Mouse (Mus musculus): ENCODE data around the gene Ucp3. TPM values are rescaled to one million over a fixed set of nuclear protein-coding genes. Genes with fewer than 3 reads are reported as not detected.

Ucp3 gene
- total RNA-seq (2021) = 10 to 100 TPM; 46.7 to 47.5 TPM
- long read RNA-seq, experiment 1, transcript Ucp3-201 (7 exons, 2,448 nt) = major isoform, 21 of 30 reads
- long read RNA-seq, experiment 1, partial matches to known transcripts = 3 of 30 reads
- long read RNA-seq, experiment 1, other reads (novel, unspliced or antisense) = 4 of 30 reads
- long read RNA-seq, experiment 2, transcript Ucp3-201 (7 exons, 2,448 nt) = major isoform, 24 of 34 reads
- long read RNA-seq, experiment 2, partial matches to known transcripts = 3 of 34 reads
- long read RNA-seq, experiment 2, other reads (novel, unspliced or antisense) = 4 of 34 reads

DNA sequence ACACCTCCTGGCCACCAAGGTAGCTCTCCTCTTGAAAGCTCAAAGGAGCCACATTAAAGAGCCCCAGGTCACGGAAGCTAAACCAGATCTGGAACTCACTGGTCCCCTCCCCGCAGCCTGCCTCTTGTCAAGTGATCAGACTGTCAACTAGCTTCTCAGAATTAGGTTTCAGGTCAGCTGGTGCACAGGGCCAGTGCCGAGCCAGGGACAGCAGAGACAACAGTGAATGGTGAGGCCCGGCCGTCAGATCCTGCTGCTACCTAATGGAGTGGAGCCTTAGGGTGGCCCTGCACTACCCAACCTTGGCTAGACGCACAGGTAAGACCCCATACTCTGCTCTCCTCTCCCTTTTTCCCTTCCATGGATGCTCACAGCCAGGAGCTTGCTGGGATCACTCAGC is at the start of gene Ucp3:
Gene Ucp3 (plus strand): TSS at position 214 of the 400 bp plus-strand sequence.
- no peak for DNase-seq (ENCODE audit: low spot score in 2 of 2)

DNA sequence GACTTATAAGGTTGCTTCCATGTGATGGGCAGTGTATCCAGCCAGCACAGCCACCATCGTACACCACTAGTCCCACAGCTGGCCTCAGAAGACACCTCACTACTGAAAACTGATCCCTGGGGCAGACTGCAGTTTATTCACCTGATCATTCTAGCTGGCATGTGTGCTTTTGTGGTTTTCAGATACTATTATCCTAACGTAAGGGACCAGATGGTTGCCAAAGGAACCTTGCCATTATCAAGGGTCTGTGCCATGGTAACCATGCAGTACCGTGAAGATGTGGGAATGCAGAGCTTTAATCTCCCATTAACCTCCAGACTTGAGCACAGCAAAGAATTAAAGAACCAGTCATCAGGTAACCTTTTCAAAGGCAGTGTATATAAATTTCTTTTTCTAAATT is 47.0 kb upstream of the Ucp3 start:
- DNase-seq (ENCODE audit: low spot score in 2 of 2) = no peak

DNA sequence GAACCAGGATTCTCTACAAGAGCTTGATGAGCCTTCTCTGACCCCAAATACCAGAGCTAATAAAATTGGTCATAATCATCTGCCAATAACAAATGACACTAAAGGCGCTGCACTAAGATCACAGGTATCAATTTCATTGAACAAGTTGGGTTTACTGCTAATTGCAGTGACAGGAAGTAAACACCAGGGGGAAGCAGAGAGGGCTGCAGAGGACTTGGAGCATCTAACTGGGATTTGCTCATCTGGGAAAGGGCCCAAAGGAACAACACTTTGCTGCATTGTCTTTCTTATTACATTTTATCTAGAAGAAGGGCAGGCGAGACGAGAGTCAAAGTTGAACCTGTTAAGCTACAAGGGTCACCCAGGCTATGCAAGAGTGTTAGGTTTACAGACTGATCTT is 43.7 kb upstream of the Ucp3 start:
- DNase-seq (ENCODE audit: low spot score in 2 of 2) = peak; percentile 36 to 63

DNA sequence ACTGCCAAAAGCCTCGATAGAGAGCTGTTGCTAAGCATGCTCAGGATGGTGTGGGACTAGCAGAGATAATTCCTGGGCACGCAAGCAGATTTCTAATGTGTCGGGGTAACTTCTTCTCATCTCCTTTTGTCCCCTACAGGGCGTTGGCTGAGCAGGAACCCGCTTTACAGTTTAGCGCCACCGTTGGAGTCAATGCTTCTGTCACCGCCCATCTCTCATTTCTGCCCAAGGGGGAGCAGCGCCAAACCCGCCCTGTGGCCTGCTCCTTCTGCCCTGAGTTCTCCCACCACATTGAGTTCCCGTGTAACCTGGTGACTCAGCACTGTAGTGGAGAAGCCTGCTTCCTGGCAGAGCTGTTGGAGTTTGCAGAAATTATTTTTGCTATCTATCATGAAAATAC is 42.9 kb upstream of the Ucp3 start:
- DNase-seq (ENCODE audit: low spot score in 2 of 2) = no peak

DNA sequence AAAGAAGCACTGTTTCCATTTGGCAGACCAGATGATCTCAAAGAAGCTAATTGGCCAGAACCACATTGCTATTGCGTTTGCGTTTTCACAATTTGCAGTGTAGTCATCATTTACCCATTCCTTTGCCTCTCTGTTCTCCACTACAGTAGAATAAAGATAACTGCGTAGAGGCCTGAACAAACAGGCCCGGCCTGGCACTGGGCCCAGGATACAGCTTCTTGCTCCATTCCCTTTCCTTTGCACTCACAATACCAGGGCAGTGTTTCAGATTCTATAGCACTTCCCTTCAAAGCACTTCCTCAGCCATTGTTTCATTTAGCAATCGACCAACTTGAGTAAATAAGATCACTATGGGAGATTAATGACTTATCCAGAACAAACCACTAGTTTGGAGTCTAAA is 41.7 kb upstream of the Ucp3 start:
- peak in 1 of 2 experiments; percentile 19 for DNase-seq (ENCODE audit: low spot score in 2 of 2)

DNA sequence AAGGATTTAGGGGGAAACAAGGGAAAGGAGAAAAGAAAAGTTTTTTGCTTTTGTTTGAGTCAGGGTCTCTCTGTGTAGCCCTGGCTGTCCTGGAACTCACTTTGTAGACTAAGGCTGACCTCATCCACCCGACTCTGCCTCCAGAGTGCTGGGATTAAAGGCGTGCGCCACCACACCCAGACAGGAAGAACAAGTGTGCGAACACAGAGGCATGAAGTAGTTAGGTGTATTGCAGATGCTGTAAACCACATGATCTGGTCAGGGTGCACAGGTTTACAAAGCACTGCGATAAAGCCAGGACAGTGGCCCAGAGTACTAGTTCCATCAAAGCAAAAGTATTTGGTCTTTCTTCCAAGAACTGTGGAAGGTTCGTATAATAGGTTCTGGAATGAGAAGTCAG is 39.5 kb upstream of the Ucp3 start:
- DNase-seq (ENCODE audit: low spot score in 2 of 2) = no peak

DNA sequence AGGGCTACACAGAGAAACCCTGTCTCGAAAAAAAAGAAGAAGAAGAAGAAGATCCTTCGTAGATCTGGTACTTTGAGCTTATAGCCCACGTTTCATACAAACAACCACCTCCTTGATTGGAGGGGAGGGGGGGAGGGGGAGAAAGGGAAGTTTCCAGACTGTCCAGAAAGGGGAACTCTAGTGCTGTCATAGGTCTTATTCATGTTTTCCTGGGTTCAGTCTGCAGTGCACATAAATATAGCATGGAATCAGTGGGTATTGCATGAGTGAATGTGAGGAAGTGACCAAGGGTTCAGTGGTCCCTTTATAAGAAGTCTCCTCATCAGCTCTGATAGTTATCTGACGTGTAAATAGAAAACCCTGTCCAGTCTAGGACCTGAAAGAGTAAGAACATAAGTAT is 29.1 kb upstream of the Ucp3 start:
- no peak for DNase-seq (ENCODE audit: low spot score in 2 of 2)

DNA sequence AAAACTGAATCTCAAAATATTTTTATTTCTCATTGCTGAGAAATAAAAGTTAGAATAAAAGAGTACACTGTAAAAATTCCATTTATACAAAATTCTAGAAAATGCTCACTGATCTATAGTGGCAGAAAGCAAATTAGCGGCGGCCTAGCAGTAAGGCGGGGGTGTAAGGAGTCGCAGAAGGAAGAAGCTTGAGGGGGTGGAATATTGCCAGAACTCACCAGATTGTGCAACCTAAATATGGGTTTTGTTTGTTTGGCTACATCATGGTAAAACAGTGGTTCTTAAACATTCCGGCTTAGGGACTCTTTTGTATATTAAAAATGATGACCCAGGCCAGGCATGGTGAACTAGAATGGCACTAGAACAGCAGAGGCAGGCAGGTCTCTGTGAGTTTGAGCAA is 26.5 kb upstream of the Ucp3 start:
- DNase-seq (ENCODE audit: low spot score in 2 of 2) = no peak

DNA sequence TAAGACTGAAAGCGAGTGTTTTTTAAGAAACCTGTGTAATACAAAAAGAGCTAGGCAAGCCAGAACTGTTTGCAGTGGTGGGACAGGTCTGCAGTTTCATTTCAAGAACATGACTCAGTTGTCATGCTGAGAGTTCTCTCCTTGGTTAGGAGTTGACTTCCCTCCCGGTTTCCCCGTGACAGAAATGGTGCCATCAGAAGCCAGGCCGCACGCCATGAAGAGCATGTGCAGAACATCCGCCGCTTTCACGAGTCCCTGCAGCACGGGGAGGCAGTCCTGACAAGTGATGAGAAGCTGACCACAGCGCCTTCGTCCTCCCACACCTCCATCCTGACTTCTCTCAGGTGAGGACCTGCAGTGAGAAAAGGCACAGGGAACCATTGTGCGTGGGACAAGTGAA is 24.3 kb upstream of the Ucp3 start:
- no peak for DNase-seq (ENCODE audit: low spot score in 2 of 2)

DNA sequence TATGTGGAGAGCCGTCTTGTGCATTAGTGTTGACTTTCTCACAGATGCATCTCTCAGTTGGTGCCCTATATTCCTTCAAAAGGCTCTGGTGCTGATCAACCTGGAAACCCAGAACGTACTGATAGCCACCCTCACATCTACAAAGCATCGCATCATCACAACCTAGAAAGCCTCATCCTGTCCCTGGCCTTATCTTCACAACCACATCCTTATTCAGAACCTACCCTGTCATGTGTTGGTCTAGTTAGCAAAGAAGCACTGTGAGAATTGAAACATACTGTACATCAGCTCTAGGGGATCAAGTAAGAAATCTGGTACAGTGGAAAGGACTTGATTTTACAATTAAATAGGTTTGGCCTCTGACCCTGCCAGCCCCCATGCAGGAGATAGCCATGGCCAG is 23.8 kb upstream of the Ucp3 start:
- DNase-seq (ENCODE audit: low spot score in 2 of 2) = no peak

DNA sequence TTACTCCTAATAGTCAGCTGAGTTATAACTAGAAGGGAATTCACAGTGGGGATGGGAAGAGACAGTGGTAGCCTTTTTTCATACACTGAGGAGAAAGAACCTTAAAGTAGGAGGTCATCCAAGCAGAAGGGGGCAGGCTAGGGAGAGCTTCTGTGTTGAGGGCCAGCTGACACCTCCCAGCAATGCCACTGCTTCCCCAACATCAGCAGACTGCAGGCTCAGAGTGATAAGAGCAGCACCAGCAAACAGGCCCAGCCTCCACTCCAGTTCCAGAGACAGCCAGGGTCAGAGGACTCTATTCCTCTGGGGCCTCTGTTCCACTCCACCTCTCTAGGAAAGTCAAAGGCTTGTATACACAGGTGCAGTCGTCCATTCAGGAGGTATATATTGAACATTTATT is 14.6 kb upstream of the Ucp3 start:
- DNase-seq (ENCODE audit: low spot score in 2 of 2) = no peak

DNA sequence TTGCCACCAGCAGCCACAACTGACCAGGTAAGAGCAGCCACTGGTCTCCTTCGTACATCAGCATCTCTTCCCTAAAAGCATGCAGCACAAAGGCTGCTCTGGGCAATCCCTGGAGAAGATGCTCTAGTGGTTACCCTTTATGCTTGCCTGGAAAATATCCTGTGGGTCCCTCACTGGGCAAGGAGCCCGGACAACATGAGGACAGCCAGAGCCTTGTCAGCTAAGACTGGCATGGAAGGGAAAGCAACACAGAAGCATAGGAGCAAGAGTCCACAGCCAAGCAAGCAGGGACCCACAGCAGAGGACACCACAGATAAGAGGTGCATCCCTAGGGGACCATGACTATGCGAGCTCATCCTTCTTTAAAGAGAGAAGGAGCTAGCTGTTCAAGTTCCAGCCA is 12.9 kb upstream of the Ucp3 start:
- no peak for DNase-seq (ENCODE audit: low spot score in 2 of 2)

DNA sequence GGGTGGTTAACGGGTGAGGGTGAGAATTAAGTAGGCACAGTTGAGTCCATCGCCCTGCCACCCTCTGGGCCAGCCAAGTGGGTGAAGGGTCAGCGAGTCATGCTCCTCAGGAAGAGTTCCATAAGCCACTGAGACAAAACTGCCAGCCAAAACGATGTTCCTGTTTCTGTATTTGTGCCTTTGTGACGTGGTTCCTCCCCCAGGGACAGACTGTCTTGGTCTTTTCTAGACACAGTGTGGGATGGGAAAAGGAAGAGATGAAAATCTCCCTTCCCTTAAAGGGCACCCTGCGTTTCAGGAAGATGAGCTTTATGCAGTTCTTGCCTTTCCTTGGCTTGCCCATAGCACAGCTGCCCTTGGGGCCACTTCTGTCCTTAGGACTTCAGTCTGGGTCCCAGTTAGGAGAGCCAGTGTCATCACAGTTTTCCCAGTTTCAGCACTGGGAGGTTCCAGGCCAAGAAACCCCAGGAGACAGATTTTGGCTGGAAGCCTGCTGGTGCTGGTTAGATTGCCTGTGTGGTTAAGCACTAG is 11.1 kb upstream of the Ucp3 start:
- DNase-seq (ENCODE audit: low spot score in 2 of 2) = peak in 1 of 2 experiments; percentile 48

DNA sequence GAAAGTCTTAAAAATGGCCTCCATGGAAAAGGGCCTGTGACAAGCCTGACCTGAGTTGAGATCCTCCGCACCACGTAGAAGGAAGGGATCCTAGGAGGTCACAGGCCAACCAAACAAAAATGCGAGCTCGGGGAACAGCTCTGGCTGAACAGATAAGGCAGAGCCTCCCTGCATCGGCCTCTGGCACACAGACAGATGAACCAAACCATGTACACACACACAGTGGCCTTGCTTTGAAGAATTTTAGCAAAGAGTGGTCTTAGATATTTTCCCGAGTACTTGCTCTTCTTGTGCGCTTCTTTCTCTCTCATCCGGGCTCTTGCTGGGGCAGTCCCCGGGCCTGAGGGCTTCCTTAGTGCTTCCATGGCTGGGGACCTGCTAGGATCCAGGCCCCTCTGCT is 9.6 kb upstream of the Ucp3 start:
- DNase-seq (ENCODE audit: low spot score in 2 of 2) = no peak

DNA sequence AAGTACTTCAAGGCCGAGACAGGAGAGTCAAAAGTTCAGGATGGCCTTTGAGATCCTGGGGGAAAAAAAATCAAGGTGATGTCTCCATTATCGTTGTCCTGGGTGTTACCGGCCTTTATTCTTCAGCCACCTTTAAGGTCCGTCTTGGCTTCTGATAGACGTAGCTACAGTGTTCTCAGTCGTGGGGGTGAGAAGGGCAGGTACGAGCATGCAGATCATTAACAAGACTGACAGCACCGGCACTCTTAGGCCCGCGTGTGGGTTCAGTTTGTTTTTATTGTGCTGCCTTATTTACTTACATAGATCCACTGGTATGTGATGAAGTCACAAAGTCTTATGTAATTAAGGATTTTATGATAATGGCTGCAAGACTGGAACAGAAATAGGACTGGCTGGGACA is 9.0 kb upstream of the Ucp3 start:
- no peak for DNase-seq (ENCODE audit: low spot score in 2 of 2)

DNA sequence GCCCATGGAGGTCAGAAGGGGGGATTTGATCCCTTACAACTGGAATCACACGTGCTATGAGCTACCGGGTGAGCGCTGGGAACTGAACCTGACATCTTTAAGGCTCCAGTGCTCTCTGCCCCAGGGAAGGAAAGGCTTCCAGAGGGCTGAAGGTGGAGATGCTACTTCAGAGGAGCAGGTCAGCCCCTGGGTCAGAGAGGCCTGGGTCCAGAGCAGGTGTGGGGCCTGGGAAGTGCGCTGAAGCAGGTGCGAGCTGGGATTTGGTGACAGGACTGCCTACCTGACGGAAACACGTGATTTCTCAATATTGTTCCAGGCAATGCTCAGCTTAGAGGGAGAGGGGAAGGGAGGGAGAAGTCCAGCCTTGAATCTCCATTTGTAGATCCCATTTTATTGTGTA is 8.5 kb upstream of the Ucp3 start:
- no peak for DNase-seq (ENCODE audit: low spot score in 2 of 2)

DNA sequence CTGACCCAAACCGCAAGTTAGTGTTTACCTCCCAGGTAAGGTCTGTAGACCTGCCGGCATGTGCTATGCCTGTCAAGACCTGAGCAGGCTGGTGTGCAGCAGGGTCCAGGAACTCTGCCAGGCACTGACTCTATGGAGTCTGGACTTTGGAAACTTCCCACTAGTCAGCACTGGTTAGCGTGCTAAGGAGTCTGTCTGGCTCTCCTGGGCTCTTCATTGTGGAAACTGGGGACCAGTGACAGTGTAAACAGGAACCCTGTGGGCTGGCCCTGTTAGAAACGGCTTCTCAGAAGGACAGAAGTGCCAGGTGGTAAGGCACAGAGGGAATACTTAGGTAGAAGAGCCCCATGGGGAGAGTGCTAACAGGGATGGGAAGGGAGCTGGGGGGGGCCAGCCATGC is 7.5 kb upstream of the Ucp3 start:
- no peak for DNase-seq (ENCODE audit: low spot score in 2 of 2)

DNA sequence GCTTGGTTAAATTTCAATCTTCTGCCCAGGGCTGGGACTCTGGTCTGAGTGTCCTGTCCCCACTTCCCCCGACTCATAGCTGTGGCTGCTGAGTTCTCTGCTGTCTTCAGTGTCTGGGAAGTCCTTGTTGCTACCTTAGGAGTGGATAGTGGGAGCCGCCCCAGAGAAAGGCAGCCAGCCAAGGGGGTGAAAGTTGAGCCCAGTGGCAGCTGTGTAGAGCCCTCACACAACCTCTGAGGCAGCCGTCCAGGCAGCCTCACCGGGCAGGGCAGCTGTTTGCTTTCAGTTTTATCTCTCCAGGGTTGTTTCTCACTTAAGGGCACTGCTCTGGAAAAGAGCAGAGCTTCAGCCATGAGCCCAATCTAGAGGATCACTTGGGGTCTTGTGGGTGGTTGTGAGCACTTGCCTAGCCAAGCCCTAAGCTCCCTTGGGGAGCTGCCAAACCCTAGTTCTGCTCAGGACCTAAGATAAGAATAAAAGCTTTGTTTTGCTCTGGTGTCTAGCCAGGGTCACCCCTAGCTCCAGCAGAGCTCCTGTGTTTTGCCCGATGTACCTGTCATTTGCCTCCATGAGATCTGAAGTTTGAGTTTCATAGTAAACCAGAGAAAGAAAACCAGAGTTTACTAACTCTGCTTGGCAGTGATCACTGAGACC is 7.0 kb upstream of the Ucp3 start:
- peak; percentile 67 to 86 for DNase-seq (ENCODE audit: low spot score in 2 of 2)

DNA sequence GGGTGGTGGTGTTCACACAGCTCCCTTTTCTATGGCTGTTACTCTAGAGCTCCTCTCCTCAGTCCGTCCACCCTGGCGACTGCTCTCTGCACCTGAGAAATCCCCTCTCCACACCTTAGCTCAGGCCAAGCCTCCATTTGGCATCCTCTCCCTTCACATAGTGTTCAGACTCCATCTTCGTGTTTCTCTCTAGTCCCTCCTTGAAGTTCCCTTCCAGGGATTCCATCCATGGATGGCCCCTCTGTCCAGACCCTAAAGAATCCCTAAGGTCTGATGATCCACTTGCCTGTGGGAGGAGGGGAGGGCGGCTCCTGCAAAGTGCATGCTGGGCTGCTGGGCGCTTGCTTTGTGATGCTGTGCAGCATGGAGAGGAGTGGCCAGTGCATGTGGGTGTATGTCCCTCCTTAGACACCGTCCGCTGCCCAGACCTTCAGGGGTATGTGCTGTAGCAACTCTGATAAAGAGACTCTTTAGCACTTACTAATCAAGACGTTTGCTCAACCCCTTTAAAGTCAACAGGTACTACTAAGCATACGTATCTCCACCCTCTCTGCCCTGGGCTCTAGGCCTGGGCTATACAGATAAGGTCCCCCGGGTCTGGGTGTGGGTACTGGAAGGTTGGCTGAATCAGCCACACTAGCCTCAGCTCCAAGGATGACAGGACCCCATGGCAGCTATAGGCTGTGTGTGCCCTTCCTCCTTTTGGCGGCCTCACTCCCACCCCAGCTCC is 5.8 kb upstream of the Ucp3 start:
- no peak for DNase-seq (ENCODE audit: low spot score in 2 of 2)

DNA sequence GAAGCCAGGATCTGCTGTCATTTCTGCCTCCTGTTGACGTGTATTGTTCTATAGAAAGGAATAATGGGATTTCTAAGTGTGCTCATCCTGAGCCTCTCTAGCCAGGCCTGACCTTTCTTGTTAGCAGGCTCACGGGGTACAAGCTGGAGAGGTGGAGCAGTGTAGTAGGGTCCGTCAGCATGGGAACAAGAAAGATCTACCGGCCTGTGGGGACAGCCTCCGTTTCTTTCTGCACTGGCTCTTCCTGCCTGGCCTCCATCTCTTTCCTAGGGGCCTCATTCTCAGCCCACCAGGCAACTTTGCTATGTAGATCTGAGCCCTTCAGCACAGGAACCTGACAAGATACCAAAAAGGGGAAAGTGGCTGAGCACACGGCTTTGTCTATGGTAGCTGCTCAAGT is 4.0 kb upstream of the Ucp3 start:
- DNase-seq (ENCODE audit: low spot score in 2 of 2) = no peak

DNA sequence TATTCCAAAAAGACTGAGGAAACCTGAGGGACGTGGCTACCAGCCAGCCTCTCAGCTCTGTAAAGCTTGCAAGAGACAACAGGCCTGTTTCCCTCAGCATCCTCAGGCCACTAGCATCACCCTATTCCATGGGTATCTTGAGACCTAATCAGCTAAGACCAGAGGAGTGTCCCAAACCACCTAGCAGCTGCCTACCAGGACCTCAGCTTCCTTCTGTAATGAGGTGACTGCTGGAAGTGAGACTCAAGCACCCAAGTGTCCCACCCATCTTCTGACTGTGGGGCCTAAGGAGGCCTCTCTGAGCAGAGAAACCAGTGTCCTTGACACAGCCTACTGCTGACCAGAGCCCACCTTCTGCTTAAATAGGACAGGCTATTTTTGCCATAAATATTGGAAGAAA is 3.3 kb upstream of the Ucp3 start:
- DNase-seq (ENCODE audit: low spot score in 2 of 2) = no peak

DNA sequence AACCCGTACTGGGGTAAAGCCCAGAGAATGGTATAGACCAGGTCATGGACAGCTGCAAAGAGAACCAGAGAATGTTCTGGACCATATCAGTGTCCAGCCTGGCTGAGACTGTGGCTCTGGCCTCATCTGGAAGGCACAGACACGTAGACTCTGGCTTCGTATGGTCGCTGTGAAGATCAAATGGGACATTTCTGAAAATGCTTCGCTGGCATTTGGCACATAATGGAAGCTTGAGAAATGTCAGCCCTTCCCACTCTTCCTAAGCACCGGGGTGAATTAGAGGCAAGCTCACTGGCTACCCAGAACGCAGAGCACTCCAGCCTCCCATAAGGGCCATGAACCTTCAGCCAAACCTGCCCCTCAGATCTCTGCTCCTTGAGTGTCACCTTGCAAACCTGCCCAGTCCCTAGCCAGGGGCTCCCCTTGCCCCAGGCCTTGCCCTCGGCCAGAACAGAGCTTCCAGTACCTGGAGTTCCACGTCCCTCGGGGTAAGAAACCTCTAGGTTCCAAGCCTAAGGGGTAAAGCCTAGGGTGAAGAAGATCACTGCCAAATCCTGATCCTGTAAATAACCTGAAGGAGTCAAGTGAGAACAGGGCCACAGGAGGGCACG is 1.9 kb upstream of the Ucp3 start:
- DNase-seq (ENCODE audit: low spot score in 2 of 2) = no peak
